Mouse (Mus musculus) testis, adult 2 months (tissue): ENCODE results near the gene Serp2.

ENCODE experiments used
- CTCF ChIP-seq: fragments of 200-500 bp; IDR thresholded peaks from 2 replicates; pipeline ENCODE4 v1.5.1; 2012; ENCODE audit warnings: low read depth, mild to moderate bottlenecking, inconsistent platforms, low read length, moderate library complexity; ENCODE audit not compliant: control insufficient read depth, insufficient read depth, insufficient replicate concordance
- POLR2A ChIP-seq: fragments of 200-500 bp; IDR thresholded peaks from 2 replicates; pipeline ENCODE4 v1.6.1; 2012; ENCODE audit warnings: low read depth, mild to moderate bottlenecking, inconsistent platforms, low read length, moderate library complexity; ENCODE audit not compliant: control insufficient read depth

DNA sequence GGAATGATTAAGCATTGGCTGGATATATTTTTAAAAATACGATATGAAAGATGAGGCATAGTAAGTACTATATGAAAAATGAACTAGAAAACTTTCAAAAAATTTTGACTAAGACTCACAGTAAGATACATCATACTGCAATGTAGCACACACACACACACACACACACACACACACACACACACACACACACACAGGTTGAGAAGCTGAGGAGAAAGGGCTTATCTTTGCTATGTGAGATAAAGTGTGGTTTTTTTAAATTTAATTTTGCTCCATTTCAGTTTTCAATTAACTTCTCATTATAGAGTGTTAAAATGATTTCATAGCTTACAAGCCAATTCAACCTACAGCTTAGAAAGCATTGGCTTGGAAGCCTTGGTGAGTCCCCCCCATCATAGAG, 33.3 kb downstream of the Serp2 start:
- TF ChIP-seq CTCF (no peak), POLR2A (no peak)
